Mouse (Mus musculus) kidney, postnatal 0 days (tissue): ENCODE measurements around the gene Dnal1. TPM values are rescaled to one million over a fixed set of nuclear protein-coding genes. Genes with fewer than 3 reads are reported as not detected.

Experiments used
- ATAC-seq: fragments of 200-750 bp; cut with Nextera tagmentation; replicated peaks from 2 replicates; pipeline ENCODE4 v1.8.0; 2017; ENCODE audit warnings: low read depth, moderate number of reproducible peaks, moderate TSS enrichment, moderate library complexity; ENCODE audit not compliant: low FRiP score
- DNase-seq: peaks from one replicate; pipeline ENCODE4 v3.0.0-alpha.2; 2016; ENCODE audit warnings: low spot score
- H3K27ac ChIP-seq: fragments of 300-500 bp; sonication (generic); 2 replicates; pipeline ENCODE4 v1.5.1; 2014; ENCODE audit warnings: mild to moderate bottlenecking
- H3K27me3 ChIP-seq: fragments of 300-500 bp; sonication (generic); 2 replicates; pipeline ENCODE4 v1.6.1; 2014; ENCODE audit warnings: low read length, mixed read lengths; ENCODE audit not compliant: insufficient read depth
- H3K36me3 ChIP-seq: fragments of 300-500 bp; sonication (generic); 2 replicates; pipeline ENCODE4 v1.6.1; 2014; ENCODE audit warnings: low read length, mixed read lengths; ENCODE audit not compliant: insufficient read depth
- H3K4me1 ChIP-seq: fragments of 300-500 bp; sonication (generic); replicated peaks from 2 replicates; pipeline ENCODE4 v1.6.1; 2014; ENCODE audit warnings: antibody characterized with exemption, low read length, mixed read lengths; ENCODE audit not compliant: insufficient read depth
- H3K4me2 ChIP-seq: fragments of 300-500 bp; sonication (generic); 2 replicates; pipeline ENCODE4 v1.6.1; 2014; ENCODE audit warnings: mild to moderate bottlenecking, low read length, moderate library complexity, mixed read lengths
- H3K4me3 ChIP-seq: fragments of 300-500 bp; sonication (generic); replicated peaks from 2 replicates; pipeline ENCODE4 v1.5.1; 2014; ENCODE audit warnings: low read depth, low read length
- H3K9ac ChIP-seq: fragments of 300-500 bp; sonication (generic); 2 replicates; pipeline ENCODE4 v1.6.1; 2014; ENCODE audit warnings: low read depth, low read length
- H3K9me3 ChIP-seq: fragments of 300-500 bp; sonication (generic); replicated peaks from 2 replicates; pipeline ENCODE4 v1.6.1; 2016; ENCODE audit warnings: low read length, inconsistent platforms, mixed read lengths
- CTCF ChIP-seq: IDR thresholded peaks from 2 replicates; pipeline ENCODE4 v1.5.1; 2016; ENCODE audit warnings: antibody characterized with exemption, low read depth, mild to moderate bottlenecking, moderate library complexity
- WGBS: fragments of 180-500 bp; shearing (Covaris S2); extraction: QIAGEN DNeasy Blood & Tissue Kit; methylation state at CpG from one replicate; pipeline ENCODE4 v1.1.7; 2014; 5-methylcytosine and 5-hydroxymethylcytosine counted together
- polyA plus RNA-seq: library from polyadenylated mRNA; unstranded; fragments of >200 nt; fragmentation: Nextera tagmentation; extraction: Ambion mirVana; gene quantifications from 2 replicates; pipeline ENCODE4 v1.2.1, GENCODE M21; 2015

Dnal1 gene
- polyA plus RNA-seq, 1 experiment from 2014 or later = 3.4 TPM

DNA sequence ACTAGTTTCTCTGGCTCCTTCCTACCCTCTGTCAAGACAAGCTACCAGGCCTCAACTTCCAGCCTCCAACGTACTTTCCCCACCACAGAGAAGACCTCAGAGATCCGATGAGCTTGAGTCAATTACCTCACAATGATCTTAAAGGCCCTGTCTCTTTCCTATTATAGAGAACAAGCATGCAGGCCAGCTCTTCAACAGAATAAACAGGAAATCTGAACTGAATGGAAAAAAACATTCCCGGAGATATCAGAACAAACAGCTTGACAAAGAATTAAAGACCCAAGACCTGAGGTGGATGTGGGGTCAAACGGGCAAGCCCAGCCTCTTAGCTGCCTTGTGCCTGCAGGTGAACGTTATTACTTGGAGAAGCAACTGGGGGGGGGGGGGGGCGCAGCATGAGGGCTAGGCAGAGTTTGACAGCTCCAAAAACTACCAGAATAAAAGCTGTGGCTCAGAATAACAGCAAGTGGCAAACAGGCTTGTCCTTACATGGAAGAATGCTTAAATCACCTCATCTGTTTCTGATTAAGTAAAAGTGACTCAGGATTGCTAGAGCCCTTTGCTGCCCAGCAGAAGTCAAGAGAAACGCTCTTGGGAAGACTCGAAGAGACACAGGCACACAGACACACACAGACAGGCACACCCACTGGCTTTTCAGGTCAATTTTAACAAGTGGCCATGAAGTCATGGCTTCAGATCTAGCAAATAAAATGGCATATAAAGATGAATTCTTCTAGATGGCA lies 51.6 kb downstream of the Dnal1 start:
- no peak overlapping the region for H3K4me2 ChIP-seq
- H3K9me3 ChIP-seq = no peaks in the 10 kb centered on the region
- TF ChIP-seq CTCF = no peak
- no peak for DNase-seq
- H3K27me3 ChIP-seq = no peaks in the 10 kb centered on the region
- WGBS = 55% methylated on average over 8 of the region's 8 CpGs
- H3K4me3 ChIP-seq = no peak overlapping the region
- H3K9ac ChIP-seq = no peak overlapping the region
- H3K4me1 ChIP-seq = no peaks in the 10 kb centered on the region; the same call in 1 of the 2 replicates
- H3K36me3 ChIP-seq = peaks cover 12% of the 10 kb centered on the region; the same call in 1 of the 2 replicates
- ATAC-seq = no peak
- H3K27ac ChIP-seq = no peak overlapping the region

DNA sequence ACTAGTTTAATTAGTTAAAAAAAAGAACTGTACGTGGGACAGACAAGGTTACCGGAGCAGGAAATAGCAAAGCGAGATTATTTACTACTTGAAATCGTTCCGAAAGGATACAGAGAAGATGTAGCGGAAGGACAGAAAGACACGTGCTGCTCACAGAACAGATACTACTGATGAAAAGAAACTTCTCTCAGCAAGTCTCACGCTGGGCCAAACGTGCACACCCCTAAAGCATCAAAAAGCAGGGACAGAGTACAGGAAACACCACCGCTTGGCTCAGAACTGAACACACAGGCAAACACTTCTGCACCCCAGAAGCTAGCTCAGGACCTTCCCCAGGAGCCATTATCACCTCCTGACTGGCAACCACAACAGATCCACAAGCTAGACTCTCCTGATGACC lies 56.4 kb downstream of the Dnal1 start:
- no peak overlapping the region for H3K4me2 ChIP-seq
- ATAC-seq (no peak), DNase-seq (no peak)
- no peak overlapping the region for H3K9ac ChIP-seq
- TF ChIP-seq CTCF = no peak
- H3K4me3 ChIP-seq = no peak overlapping the region
- H3K27ac ChIP-seq = no peak overlapping the region
- 72% methylated on average over 10 of the region's 10 CpGs for WGBS
- no peaks in the 10 kb centered on the region for H3K9me3 ChIP-seq
- H3K4me1 ChIP-seq = peaks cover 22% of the 10 kb centered on the region
- H3K27me3 ChIP-seq = no peaks in the 10 kb centered on the region
- H3K36me3 ChIP-seq = peaks cover 28% of the 10 kb centered on the region

GRCm38 (mm10) chr12:84172216-84172615 lies 58.0 kb downstream of the Dnal1 start:
- 98% methylated on average over 3 of the region's 3 CpGs for WGBS
- Histone ChIP-seq H3K9me3 (no peaks in the 10 kb centered on the region), H3K36me3 (peaks cover 28% of the 10 kb centered on the region), H3K4me2 (no peak overlapping the region), H3K27me3 (no peaks in the 10 kb centered on the region), H3K4me3 (no peak overlapping the region), H3K9ac (no peak overlapping the region), H3K4me1 (peaks cover 33% of the 10 kb centered on the region), H3K27ac (no peak overlapping the region)
- no peak for ATAC-seq
- TF ChIP-seq CTCF = no peak
- DNase-seq = no peak

GRCm38 (mm10) chr12:84172862-84173261 lies 58.7 kb downstream of the Dnal1 start:
- ATAC-seq (no peak), DNase-seq (no peak)
- H3K4me2 ChIP-seq = no peak overlapping the region
- no peaks in the 10 kb centered on the region for H3K27me3 ChIP-seq
- no peak overlapping the region for H3K4me3 ChIP-seq
- H3K9me3 ChIP-seq = no peaks in the 10 kb centered on the region
- no peak overlapping the region for H3K9ac ChIP-seq
- peaks cover 28% of the 10 kb centered on the region for H3K36me3 ChIP-seq
- 90% methylated on average over 17 of the region's 17 CpGs for WGBS
- TF ChIP-seq CTCF = no peak
- H3K4me1 ChIP-seq = peaks cover 39% of the 10 kb centered on the region
- no peak overlapping the region for H3K27ac ChIP-seq

GRCm38 (mm10) chr12:84173309-84173915 lies 59.2 kb downstream of the Dnal1 start:
- Histone ChIP-seq H3K36me3 (peaks cover 26% of the 10 kb centered on the region), H3K4me3 (no peak overlapping the region), H3K9me3 (no peaks in the 10 kb centered on the region), H3K27ac (peak overlapping the region; percentile 96), H3K4me2 (no peak overlapping the region), H3K27me3 (no peaks in the 10 kb centered on the region), H3K9ac (no peak overlapping the region), H3K4me1 (peaks cover 45% of the 10 kb centered on the region)
- no peak for TF ChIP-seq CTCF
- 81% methylated on average over 13 of the region's 13 CpGs for WGBS
- ATAC-seq (no peak), DNase-seq (no peak)

DNA sequence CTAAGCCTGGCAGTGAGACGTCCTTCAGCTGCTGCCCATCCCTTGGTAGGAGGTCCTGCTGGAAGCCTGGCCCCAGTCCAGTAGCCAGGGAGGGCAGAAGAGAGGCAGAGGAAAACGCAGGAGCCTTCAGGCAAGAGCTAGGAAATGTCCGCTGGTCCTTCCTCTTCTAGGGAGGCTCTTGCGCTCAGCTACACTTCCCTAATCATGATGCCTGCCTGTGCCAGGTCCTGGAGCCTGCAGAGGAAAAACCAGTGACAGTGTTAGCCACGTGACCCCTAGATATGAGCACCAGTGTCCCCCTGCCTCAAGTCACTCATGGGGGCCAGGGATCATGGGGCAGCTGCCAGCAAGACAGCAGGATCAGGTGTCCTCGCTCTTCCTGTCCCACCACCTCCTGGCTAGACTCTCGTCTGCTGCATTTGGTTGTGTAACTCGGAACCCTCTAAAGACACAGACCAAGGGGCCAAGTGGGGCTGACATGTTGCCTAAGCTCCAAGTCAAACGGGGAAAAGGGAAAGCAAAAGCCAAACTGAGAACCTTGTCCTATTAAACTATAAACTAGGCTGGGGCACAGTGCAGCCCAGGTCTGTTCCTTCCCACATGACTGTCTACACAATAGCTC lies 60.1 kb downstream of the Dnal1 start:
- TF ChIP-seq CTCF = no peak
- Histone ChIP-seq H3K9ac (no peak overlapping the region), H3K36me3 (peaks cover 24% of the 10 kb centered on the region), H3K27me3 (no peaks in the 10 kb centered on the region), H3K4me2 (no peak overlapping the region), H3K4me3 (no peak overlapping the region), H3K4me1 (peaks cover 51% of the 10 kb centered on the region), H3K27ac (peak overlapping the region; percentile 96), H3K9me3 (no peaks in the 10 kb centered on the region)
- DNase-seq = no peak
- ATAC-seq = 0 out of 2 replicates have a peak, but pooled peaks have one; percentile 1
- 47% methylated on average over 9 of the region's 9 CpGs for WGBS
